9 mouse cellular contexts compared by ENCODE assay signal in genomic region chr4:82509166-82509767, GRCm38 (mm10).
DNase-seq lines count a peak whose midpoint lies in the region; ATAC-seq and TF ChIP-seq lines count a peak whose summit lies in the region.
"Had no signal": no experiment of that assay in that cellular context is flagged by ENCODE, and none has a peak within 500 bp of the region (broad histone marks: within the 10 kb centered on the region; RNA-seq: fewer than 3 reads in every experiment).

No protein-coding gene starts in this region.

- H3K27ac ChIP-seq in lung, embryonic 14.5 days (ENCODE audit: low read depth), result peak overlapping the region; percentile 100
- H3K27ac ChIP-seq in forebrain, embryonic 15.5 days (replicated peaks), result peak overlapping the region; percentile 99
- peak overlapping the region; percentile 77 for H3K27ac ChIP-seq in limb, embryonic 13.5 days
- H3K27ac ChIP-seq in small intestine, adult 2 months (ENCODE audit: insufficient read depth, low read depth, low read length), result peak overlapping the region; percentile 42

- peak; percentile 1; the same call in 1 of the 2 replicates for TF ChIP-seq CTCF in lung, embryonic 14.5 days (IDR thresholded peaks at IDR 0.05; ENCODE audit: low read depth)
- TF ChIP-seq CTCF in lung, adult 2 months (IDR thresholded peaks at IDR 0.05; ENCODE audit: insufficient read depth, low read length), result no peak
- no peak for TF ChIP-seq CTCF in small intestine, adult 2 months (IDR thresholded peaks at IDR 0.05; ENCODE audit: extremely low read depth, insufficient read length, insufficient replicate concordance, low read depth, low read length)

- no peaks in the 10 kb centered on the region for H3K9me3 ChIP-seq in lung, embryonic 14.5 days (ENCODE audit: low read depth, low read length)
- H3K9me3 ChIP-seq in forebrain, embryonic 15.5 days, result no peaks in the 10 kb centered on the region
- H3K9me3 ChIP-seq in limb, embryonic 13.5 days, result no peaks in the 10 kb centered on the region

- no peak for ATAC-seq in lung, embryonic 14.5 days (ENCODE audit: insufficient read depth)
- ATAC-seq in forebrain, embryonic 15.5 days (replicated peaks), result no peak
- no peak for ATAC-seq in limb, embryonic 13.5 days (ENCODE audit: low FRiP score, low read depth)
- no peak for ATAC-seq in erythroid progenitor cell, adult 5-6 weeks (replicated peaks; ENCODE audit: low FRiP score, poor library complexity, severe bottlenecking)

- no peaks in the 10 kb centered on the region for H3K36me3 ChIP-seq in lung, embryonic 14.5 days (ENCODE audit: insufficient read depth)
- no peaks in the 10 kb centered on the region for H3K36me3 ChIP-seq in forebrain, embryonic 15.5 days
- H3K36me3 ChIP-seq in limb, embryonic 13.5 days, result no peaks in the 10 kb centered on the region
- H3K36me3 ChIP-seq in small intestine, adult 2 months (ENCODE audit: control insufficient read depth, insufficient read depth, low read length), result no peaks in the 10 kb centered on the region

- H3K4me2 ChIP-seq in lung, embryonic 14.5 days, result peak overlapping the region; percentile 95
- peak overlapping the region; percentile 82 for H3K4me2 ChIP-seq in forebrain, embryonic 15.5 days (replicated peaks)
- peak overlapping the region; percentile 87 for H3K4me2 ChIP-seq in limb, embryonic 13.5 days (replicated peaks)

- peak; percentile 56 for DNase-seq in lung, embryonic 14.5 days
- no peak for DNase-seq in lung, adult 2 months
- DNase-seq in urinary bladder, postnatal 4 days (ENCODE audit: low spot score in 2 of 2), result no peak
- no peak for DNase-seq in thymus, postnatal 14 days
- DNase-seq: cerebellum, postnatal 10 days had no signal

- no peaks in the 10 kb centered on the region for H3K27me3 ChIP-seq in lung, embryonic 14.5 days (ENCODE audit: insufficient read depth, low read length)
- no peaks in the 10 kb centered on the region for H3K27me3 ChIP-seq in forebrain, embryonic 15.5 days
- no peaks in the 10 kb centered on the region for H3K27me3 ChIP-seq in limb, embryonic 13.5 days
- no peaks in the 10 kb centered on the region for H3K27me3 ChIP-seq in small intestine, adult 2 months (ENCODE audit: control insufficient read depth, insufficient read depth, low read length)

- WGBS in lung, embryonic 14.5 days, result 14% methylated on average over 2 of the region's 2 CpGs
- WGBS in lung, adult 2 months, result 49% methylated on average over 2 of the region's 2 CpGs
- 9% methylated on average over 2 of the region's 2 CpGs for WGBS in forebrain, embryonic 15.5 days
- WGBS in limb, embryonic 13.5 days, result 17% methylated on average over 2 of the region's 2 CpGs
- 57% methylated on average over 2 of the region's 2 CpGs for WGBS in small intestine, adult 2 months

- 0 out of 2 replicates have a peak, but pooled peaks cover 19% of the 10 kb centered on the region for H3K4me1 ChIP-seq in lung, embryonic 14.5 days (ENCODE audit: insufficient read depth)
- H3K4me1 ChIP-seq in lung, adult 2 months (ENCODE audit: control insufficient read depth, insufficient read depth, low read length), result peaks cover 10% of the 10 kb centered on the region; the same call in 1 of the 2 replicates
- H3K4me1 ChIP-seq in forebrain, embryonic 15.5 days, result peaks cover 22% of the 10 kb centered on the region
- peaks cover 49% of the 10 kb centered on the region for H3K4me1 ChIP-seq in limb, embryonic 13.5 days
- peaks cover 9% of the 10 kb centered on the region for H3K4me1 ChIP-seq in small intestine, adult 2 months (ENCODE audit: control insufficient read depth, insufficient read depth, insufficient read length, low read length)

- no peak for TF ChIP-seq POLR2A in lung, adult 2 months (IDR thresholded peaks at IDR 0.05; ENCODE audit: borderline replicate concordance, extremely low read depth, low read depth, low read length)
- no peak for TF ChIP-seq POLR2A in small intestine, adult 2 months (IDR thresholded peaks at IDR 0.05; ENCODE audit: low read depth, low read length)

- peak overlapping the region; percentile 100 for H3K4me3 ChIP-seq in lung, embryonic 14.5 days (ENCODE audit: low read depth, low read length)
- H3K4me3 ChIP-seq in lung, adult 2 months (replicated peaks; ENCODE audit: extremely low read depth, low read depth, low read length), result no peak overlapping the region
- peak overlapping the region; percentile 75 for H3K4me3 ChIP-seq in forebrain, embryonic 15.5 days
- peak overlapping the region; percentile 13; the same call in 1 of the 2 replicates for H3K4me3 ChIP-seq in limb, embryonic 13.5 days
- no peak overlapping the region for H3K4me3 ChIP-seq in small intestine, adult 2 months (ENCODE audit: low read depth, low read length)

- H3K9ac ChIP-seq in lung, embryonic 14.5 days, result peak overlapping the region; percentile 100
- peak overlapping the region; percentile 95 for H3K9ac ChIP-seq in forebrain, embryonic 15.5 days (replicated peaks)
- peak overlapping the region; percentile 100; the same call in 1 of the 2 replicates for H3K9ac ChIP-seq in limb, embryonic 13.5 days

Comparison
In these comparisons a context has a peak if more than half of its experiments do, and no peak if none do; other contexts are left out.
1. H3K4me3 ChIP-seq: peak in lung, embryonic 14.5 days (single experiment), forebrain, embryonic 15.5 days (single experiment) and limb, embryonic 13.5 days (single experiment); none in lung, adult 2 months (single experiment) and small intestine, adult 2 months (single experiment).
2. H3K27ac ChIP-seq: peak in every context shown above with its lines; median percentile 100 in lung, embryonic 14.5 days; 99 in forebrain, embryonic 15.5 days; 77 in limb, embryonic 13.5 days; 42 in small intestine, adult 2 months.
3. Peak in every context shown above with its lines, with median percentiles within 50 percentile points of each other: H3K4me2 ChIP-seq and H3K9ac ChIP-seq.